Mouse (Mus musculus) stomach, postnatal 0 days (tissue): ENCODE results near the gene Utp3.

Experiments
- CTCF ChIP-seq: IDR thresholded peaks from 2 replicates; pipeline ENCODE4 v1.5.1; 2016; ENCODE audit warnings: antibody characterized with exemption, low read depth, mild to moderate bottlenecking, moderate library complexity
- EP300 ChIP-seq: optimal IDR thresholded peaks from 2 replicates; pipeline ENCODE3; 2016; ENCODE audit warnings: antibody characterized with exemption

- TF ChIP-seq CTCF (no peak), EP300 (no peak)
Measured at GRCm38 (mm10) chr5:88561080-88561814, 7.0 kb downstream of the Utp3 start.
